Mouse (Mus musculus) ES-E14 (cell line): ENCODE data around the gene Vav1. TPM values are rescaled to one million over a fixed set of nuclear protein-coding genes. Genes with fewer than 3 reads are reported as not detected.

Experiments
- DNase-seq: peaks from one replicate; pipeline ENCODE4 v3.0.0-alpha.2; 2013; ENCODE audit warnings: low read depth, low spot score
- H3K27ac ChIP-seq: 2 replicates; pipeline ENCODE4 v1.5.1; 2012; ENCODE audit warnings: low read depth, mild to moderate bottlenecking, low read length, moderate library complexity, mixed read lengths; ENCODE audit not compliant: poor library complexity, insufficient read depth, severe bottlenecking
- H3K36me3 ChIP-seq: 2 replicates; pipeline ENCODE4 v1.6.1; 2012; ENCODE audit warnings: mild to moderate bottlenecking, low read length, moderate library complexity, mixed read lengths; ENCODE audit not compliant: control insufficient read depth, poor library complexity, insufficient read depth, severe bottlenecking
- H3K4me1 ChIP-seq, 2 experiments: fragments of 150-350 bp in 1 of 2; sonication (generic) in 1 of 2; 2 replicates each; pipeline ENCODE4 v1.6.1; 2012; ENCODE audit warnings: low read length in 2 of 2, mild to moderate bottlenecking in 1 of 2, mixed read lengths in 1 of 2; ENCODE audit not compliant: control insufficient read depth in 2 of 2, insufficient read depth in 2 of 2, poor library complexity in 1 of 2
- H3K4me3 ChIP-seq, 2 experiments: fragments of 150-350 bp in 1 of 2; sonication (generic) in 1 of 2; 2 replicates each; pipeline ENCODE4 v1.5.1; 2012; ENCODE audit warnings: low read length in 2 of 2, low read depth in 1 of 2, mild to moderate bottlenecking in 1 of 2, mixed read lengths in 1 of 2; ENCODE audit not compliant: insufficient read depth in 1 of 2, poor library complexity in 1 of 2, severe bottlenecking in 1 of 2
- H3K9ac ChIP-seq: 2 replicates; pipeline ENCODE4 v1.6.1; 2012; ENCODE audit warnings: low read depth, mild to moderate bottlenecking, low read length, mixed read lengths; ENCODE audit not compliant: poor library complexity, insufficient read depth, severe bottlenecking
- H3K9me3 ChIP-seq: fragments of 150-350 bp; sonication (generic); 2 replicates; pipeline ENCODE4 v1.6.1; 2012; ENCODE audit warnings: low read depth, mild to moderate bottlenecking, low read length; ENCODE audit not compliant: control insufficient read depth, insufficient read depth
- CHD2 ChIP-seq: IDR thresholded peaks from 2 replicates; pipeline ENCODE4 v1.6.1; 2014; ENCODE audit warnings: mild to moderate bottlenecking, low read depth, low read length, inconsistent platforms
- HCFC1 ChIP-seq: IDR thresholded peaks from 2 replicates; pipeline ENCODE4 v1.6.1; 2012; ENCODE audit warnings: low read length, inconsistent platforms, borderline replicate concordance; ENCODE audit not compliant: insufficient read depth
- MAFK ChIP-seq: IDR thresholded peaks from 2 replicates; pipeline ENCODE4 v1.6.1; 2014; ENCODE audit warnings: mild to moderate bottlenecking, low read depth, low read length, inconsistent platforms; ENCODE audit not compliant: insufficient read depth
- ZC3H11A ChIP-seq: IDR thresholded peaks from 2 replicates; pipeline ENCODE4 v1.6.1; 2012; ENCODE audit warnings: low read depth, mild to moderate bottlenecking, inconsistent platforms, low read length, borderline replicate concordance
- ZNF384 ChIP-seq: IDR thresholded peaks from 2 replicates; pipeline ENCODE4 v1.6.1; 2012; ENCODE audit warnings: low read depth, low read length, inconsistent platforms
- in situ Hi-C, 2 experiments: fragments of 600-800 bp; cut with MboI; formaldehyde crosslinking; loops; one replicate each; pipeline ENCODE4 v1.15.1; 2025; ENCODE audit warnings: low sequenced_read_pairs in 2 of 2, inconsistent platforms in 1 of 2; ENCODE audit not compliant: unreplicated experiment in 2 of 2
- total RNA-seq: library from RNA; depleted of rRNA; stranded (reverse); fragments of 300-350 nt; gene quantifications from 2 replicates; pipeline ENCODE4 v1.2.3, GENCODE M21; 2012

The Vav1 gene
- total RNA-seq, 1 experiment: 1.3 TPM

DNA sequence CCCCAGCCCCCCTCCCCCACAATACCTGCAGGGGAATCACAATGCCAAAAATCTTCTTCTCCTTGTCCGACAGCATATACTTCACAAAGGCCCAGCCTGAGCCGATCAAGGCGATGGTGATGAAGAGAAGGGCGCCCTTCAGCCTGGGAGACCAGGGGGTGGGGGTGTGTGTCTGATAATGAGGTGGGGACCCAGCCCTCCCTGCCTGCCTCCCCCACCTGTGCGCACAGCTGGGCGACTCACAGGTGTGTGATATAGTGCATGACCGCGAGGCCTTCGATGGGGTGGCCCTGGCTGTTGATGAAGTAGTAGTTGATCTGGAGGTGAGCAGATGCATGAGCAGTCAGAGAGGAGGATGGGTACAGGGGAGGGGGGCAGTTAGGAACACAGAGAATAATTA is 41.7 kb upstream of the Vav1 start:
- TF ChIP-seq ZC3H11A (no peak), CHD2 (no peak), HCFC1 (no peak), MAFK (no peak), ZNF384 (no peak)
- DNase-seq: no peak
- no peaks in the 10 kb centered on the region for H3K9me3 ChIP-seq
- peaks cover 27% of the 10 kb centered on the region for H3K36me3 ChIP-seq
- H3K4me1 ChIP-seq: no peaks in the 10 kb centered on the region
- H3K9ac ChIP-seq: no peak overlapping the region
- in situ Hi-C loops: no loop called here
- no peak overlapping the region for H3K4me3 ChIP-seq
- no peak overlapping the region for H3K27ac ChIP-seq

DNA sequence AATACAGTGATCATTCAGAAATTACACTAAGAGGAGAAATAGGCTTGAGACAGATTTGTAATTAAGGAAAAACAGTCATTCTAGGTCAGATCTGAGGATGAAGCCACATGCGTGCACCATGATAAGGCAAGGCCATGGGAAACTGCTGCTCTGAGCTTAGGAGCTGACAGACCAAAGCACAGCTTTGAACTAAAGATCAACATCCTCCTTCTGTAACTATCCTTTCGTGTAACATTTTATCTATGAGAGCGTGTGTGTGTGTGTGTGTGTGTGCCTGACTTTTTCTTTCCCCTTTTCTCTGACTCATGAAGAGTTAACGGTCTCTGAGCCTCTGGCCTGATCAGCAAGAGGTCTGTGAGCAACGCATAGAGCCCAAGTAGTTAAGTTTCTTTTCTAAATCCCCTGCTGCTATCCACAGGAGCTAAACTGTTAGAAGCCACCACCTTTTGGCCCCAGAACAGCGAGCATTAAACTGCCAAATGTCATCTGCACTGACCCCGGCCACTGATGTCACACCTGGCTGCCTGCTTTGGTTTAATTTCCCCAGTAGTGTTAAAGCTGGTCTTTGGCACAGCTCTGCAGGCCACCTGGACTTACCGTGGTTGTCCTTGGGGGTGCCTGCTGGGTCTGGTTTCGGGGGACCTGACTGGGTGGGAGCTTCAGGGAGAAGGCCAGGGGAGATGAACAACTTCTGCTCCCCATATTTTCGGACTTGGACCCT is 35.1 kb upstream of the Vav1 start:
- Histone ChIP-seq H3K4me3 (no peak overlapping the region), H3K36me3 (peaks cover 11% of the 10 kb centered on the region; the same call in 1 of the 2 replicates), H3K27ac (no peak overlapping the region), H3K9me3 (no peaks in the 10 kb centered on the region), H3K9ac (no peak overlapping the region), H3K4me1 (peaks cover 0 to 4% of the 10 kb centered on the region in 2 experiments; a peak in 2 of 4 replicates)
- no peak for DNase-seq
- TF ChIP-seq MAFK (no peak), CHD2 (no peak), HCFC1 (no peak), ZNF384 (no peak), ZC3H11A (no peak)
- in situ Hi-C loops: no loop called here

DNA sequence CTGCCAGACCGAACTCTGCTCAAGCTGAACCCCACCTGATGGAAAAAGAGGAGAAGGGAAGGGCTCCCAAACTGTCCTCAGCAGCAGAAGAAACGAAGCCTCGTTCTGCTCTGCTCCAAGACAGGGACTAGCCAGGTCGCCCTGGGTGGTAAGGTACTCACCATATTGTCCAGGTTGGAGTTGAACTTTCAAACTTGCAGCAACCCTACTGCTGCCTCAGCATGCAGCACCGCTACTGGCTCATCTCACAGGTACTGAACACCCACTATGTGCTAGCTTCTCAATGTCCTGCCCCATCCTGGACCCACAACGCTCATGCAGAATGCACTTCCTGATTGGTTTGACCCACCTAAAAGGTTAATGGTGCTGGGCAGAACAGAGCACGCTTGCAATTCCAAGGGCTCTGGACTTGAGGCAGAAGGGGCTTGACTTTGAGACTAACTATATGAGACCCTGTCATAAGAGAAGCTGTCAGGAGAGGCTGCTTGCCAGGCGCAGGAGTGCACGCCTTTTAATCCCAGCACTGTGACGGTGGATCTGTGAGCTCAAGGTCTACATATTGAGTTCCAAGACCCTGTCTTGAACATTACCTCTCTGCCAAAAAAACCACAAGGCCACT is 33.5 kb upstream of the Vav1 start:
- Histone ChIP-seq H3K4me1 (peaks cover 0 to 5% of the 10 kb centered on the region in 2 experiments; a peak in 2 of 4 replicates), H3K9ac (no peak overlapping the region), H3K36me3 (peaks cover 11% of the 10 kb centered on the region; the same call in 1 of the 2 replicates), H3K4me3 (no peak overlapping the region), H3K9me3 (no peaks in the 10 kb centered on the region), H3K27ac (no peak overlapping the region)
- in situ Hi-C loops: no loop called here
- DNase-seq: no peak
- TF ChIP-seq MAFK (no peak), HCFC1 (no peak), ZC3H11A (no peak), CHD2 (no peak), ZNF384 (no peak)

DNA sequence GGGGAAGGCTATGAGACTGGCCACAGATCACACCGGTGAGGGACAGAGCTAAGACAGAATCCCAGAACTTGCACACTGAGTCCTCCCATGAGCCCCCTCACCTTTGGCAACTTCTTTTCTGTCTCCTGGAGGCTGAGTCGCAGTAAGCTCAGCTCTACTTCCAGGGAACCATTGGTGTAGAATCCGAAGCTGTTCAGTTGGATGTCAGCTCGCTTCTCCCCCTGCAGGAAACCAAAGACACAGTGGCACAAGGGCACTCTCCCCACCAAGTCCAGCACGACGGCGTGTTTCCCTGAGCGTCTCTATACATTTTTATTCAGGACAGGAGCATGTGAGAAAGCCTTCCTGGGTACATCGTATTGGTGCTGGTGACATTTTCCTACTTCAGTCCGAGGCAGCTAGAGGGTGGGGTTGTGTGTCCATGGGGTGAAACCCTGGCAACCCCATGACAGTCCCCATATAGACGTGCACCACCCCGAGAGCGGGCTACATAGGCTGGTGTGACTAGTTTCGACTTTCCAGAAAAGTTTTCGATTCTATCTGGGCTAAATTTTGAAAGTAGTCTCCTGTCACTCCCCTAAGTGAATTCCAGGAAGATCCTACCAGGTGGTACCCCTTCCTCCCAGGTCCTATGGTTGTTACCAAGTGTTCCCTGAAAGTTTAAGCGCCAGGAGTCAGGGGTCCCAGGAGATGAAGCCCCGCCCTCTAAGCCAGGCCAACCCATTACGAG is 32.1 kb upstream of the Vav1 start:
- no peaks in the 10 kb centered on the region for H3K9me3 ChIP-seq
- H3K4me1 ChIP-seq: peaks cover 0 to 11% of the 10 kb centered on the region in 2 experiments; a peak in 3 of 4 replicates
- peak overlapping the region; percentile 77 to 84 for H3K4me3 ChIP-seq
- DNase-seq: no peak
- TF ChIP-seq MAFK (no peak), HCFC1 (0 out of 2 replicates have a peak, but pooled peaks have one; percentile 13)
- peaks cover 9% of the 10 kb centered on the region; the same call in 1 of the 2 replicates for H3K36me3 ChIP-seq
- peak overlapping the region; percentile 87 for H3K9ac ChIP-seq
- in situ Hi-C loops: no loop called here
- H3K27ac ChIP-seq: no peak overlapping the region
